Mouse (Mus musculus) adrenal gland, postnatal 10 days (tissue): ENCODE data around the gene Myl6b. TPM values are rescaled to one million over a fixed set of nuclear protein-coding genes. Genes with fewer than 3 reads are reported as not detected.
A peak's percentile ranks its signal among the peaks of the same experiment; 100 is the strongest.

Experiments
- DNase-seq: peaks from one replicate; pipeline ENCODE4 v3.0.0; 2021; ENCODE audit warnings: mixed read lengths
- total RNA-seq, 2 experiments: library from RNA; stranded (reverse); gene quantifications; 2 replicates each; pipeline ENCODE4 v1.2.3; 2021

Myl6b gene
- total RNA-seq, 2 experiments from 2014 or later: 10.9 to 17.3 TPM

- DNase-seq: peak; percentile 65
Observed at GRCm38 (mm10) chr10:128518833-128519232, 20.3 kb upstream of the Myl6b start.

GRCm38 (mm10) chr10:128516677-128517076, 18.2 kb upstream of the Myl6b start:
- DNase-seq: peak; percentile 29

DNA sequence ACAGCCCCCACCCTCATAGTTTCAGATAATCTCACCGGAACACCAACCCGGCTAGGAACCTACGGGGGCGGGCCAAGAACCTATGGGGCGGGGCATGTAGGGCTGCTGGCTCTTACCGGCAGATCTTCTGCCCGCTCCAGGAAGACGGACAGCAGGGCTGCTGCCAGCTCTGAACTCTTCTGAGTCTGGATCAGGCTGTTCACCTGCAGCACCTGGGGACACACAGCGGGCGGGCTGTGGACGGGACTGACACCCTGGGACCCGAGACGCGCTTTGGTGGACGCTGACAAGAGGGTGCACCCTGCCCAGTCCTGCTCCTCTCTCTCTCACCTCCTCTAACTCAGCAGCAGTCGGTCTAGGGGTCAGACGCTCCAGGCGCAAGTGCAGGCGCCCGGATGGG, 17.5 kb upstream of the Myl6b start:
- DNase-seq: no peak

- DNase-seq: no peak
Observed at GRCm38 (mm10) chr10:128515044-128515443, 16.6 kb upstream of the Myl6b start.

DNA sequence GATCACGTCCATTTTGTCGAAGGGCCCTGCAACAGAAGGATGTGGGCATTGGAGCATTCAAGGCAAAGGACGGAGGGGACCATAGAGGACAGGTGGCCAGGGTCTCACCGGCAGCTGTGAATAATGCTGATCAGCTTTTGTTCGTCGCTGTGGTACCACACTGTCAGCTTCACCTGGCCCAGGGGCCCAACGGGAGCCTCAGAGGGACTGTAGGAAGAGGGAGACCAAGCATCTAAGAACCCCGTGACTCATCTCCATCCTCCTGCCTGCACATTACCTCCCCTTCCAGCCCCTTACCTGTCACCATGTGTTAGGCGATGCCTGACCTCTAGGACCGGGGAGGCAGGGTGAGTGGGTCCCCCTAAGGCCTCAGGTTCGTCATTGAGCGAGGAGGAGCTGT, 13.3 kb upstream of the Myl6b start:
- no peak for DNase-seq

DNA sequence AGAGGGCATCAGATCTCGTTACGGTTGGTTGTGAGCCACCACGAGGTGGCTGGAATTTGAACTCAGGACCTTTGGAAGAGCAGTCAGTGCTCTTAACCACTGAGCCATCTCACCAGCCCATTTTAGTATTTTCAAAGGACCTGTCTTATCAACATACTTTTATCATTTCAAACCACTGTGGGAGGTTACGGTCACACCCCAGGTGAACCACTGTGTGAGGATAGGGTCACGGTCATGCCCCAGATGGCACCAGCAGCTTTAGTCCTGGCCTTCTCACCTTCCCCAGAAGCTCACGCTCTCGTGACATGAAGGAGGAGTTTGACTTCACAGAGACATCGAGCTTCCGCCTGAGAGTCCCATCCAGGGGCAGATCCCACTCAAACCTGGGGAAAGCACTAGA, 12.7 kb upstream of the Myl6b start:
- DNase-seq: no peak

GRCm38 (mm10) chr10:128510301-128510700, 11.8 kb upstream of the Myl6b start:
- DNase-seq: no peak

DNA sequence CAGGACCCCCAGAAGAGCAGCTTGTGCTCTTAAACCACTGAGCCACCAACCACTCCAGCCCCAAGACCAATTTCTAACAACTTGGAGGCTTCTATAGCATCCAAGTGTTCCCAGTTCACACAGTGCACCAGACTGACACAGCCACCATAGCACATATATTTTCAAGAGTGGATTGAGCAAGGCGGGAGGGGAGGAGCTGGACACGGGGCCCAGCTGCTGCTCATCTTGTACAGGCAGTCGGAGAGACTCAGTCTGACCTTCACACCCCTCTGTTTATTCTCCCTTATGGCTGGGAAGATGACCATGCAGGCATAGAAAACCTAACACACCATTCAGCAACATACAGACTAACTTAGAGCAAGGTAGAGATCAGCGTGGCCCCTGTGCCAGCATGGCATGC, 11.3 kb upstream of the Myl6b start:
- DNase-seq: no peak

DNA sequence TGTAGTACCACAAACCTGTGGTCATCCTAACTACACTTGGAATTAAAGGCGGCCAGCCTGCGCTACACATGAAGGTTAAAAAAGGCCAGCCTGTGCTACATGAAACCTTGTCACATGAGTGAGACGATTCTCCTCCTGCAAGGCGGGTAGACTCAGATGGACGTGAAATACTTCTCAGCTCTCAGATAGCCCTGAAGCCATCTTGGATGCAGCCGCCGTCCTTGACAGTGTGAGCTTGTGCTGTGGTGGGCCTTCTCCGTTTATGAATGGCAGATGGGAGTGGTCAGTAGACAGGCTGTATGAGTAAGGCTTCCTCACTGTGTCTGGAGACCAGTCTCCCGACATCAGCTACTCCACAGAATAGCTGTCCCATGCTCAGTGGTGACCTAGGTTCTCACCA, 10.7 kb upstream of the Myl6b start:
- DNase-seq: no peak

- DNase-seq: no peak
Observed at GRCm38 (mm10) chr10:128508260-128508659, 9.8 kb upstream of the Myl6b start.

DNA sequence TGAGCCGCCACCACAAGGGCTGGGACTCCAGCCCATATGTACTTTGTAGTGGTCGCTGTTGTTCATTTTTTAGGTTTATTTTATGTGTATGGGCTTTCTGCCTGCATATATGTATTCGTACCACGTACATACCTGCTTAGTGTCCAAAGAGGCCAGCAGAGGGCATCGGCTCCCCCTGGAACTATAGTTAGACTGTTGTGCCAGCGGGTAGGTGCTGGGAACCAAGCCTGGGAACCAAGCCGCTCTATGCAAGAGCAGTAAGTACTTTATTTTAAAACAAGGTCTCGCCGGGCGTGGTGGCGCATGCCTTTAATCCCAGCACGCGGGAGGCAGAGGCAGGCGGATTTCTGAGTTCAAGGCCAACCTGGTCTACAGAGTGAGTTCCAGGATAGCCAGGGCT, 7.5 kb upstream of the Myl6b start:
- no peak for DNase-seq

DNA sequence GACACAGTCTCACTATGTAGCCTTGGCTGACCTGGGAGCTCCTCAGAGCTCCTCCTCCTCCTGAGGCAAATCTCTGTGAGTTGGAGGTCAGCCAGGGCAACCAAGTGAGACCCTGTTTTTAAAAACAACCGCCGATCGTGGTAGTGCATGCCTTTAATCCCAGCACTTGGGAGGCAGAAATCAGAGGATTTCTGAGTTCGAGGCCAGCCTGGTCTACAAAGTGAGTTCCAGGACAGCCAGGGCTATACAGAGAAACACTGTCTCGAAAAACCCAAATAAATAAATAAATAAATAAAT, 6.8 kb upstream of the Myl6b start:
- peak; percentile 37 for DNase-seq

- no peak for DNase-seq
Observed at GRCm38 (mm10) chr10:128504641-128505370, 6.3 kb upstream of the Myl6b start.

DNA sequence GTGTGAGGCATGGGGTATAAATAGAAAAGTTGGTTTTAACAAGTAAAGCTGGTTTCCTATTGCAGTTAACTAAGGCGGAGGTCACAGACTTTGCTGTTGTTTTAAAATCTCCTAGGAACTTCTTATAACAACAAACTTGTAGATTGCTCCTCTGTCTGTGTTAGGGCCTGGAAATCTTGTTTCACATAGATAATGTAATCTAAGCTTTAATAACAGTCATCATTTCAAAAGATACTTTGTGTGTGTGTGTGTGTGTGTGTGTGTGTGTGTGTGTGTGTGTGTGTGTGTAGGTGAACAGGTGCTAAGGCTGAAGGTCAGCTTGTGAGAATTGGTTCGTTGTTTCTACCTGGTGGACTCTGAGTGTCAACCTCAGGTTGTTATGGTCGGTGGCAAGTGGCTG, 5.5 kb upstream of the Myl6b start:
- no peak for DNase-seq

DNA sequence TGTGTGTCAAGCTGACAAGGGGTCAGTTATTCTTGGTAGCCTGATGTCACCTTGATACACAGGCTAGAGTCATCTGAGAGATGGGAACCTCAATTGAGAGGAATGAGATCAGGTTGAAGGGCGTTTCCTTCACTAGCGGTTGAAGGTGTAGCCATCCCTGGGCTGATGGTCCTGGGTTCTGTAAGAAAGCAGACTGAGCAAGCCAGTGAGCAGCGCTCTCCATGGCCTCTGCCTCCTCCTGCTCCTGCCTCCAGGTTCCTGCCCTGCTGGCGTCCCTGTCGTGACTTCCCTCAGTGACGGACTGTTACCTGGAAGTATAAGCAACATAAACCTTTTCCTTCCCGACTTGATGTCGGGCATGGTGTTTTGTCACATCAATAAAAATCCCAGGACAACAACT, 5.0 kb upstream of the Myl6b start:
- no peak for DNase-seq

GRCm38 (mm10) chr10:128502341-128502740, 3.9 kb upstream of the Myl6b start:
- peak; percentile 72 for DNase-seq

- DNase-seq: peak; percentile 75
Observed at GRCm38 (mm10) chr10:128499116-128499671, 709 bp upstream of the Myl6b start.

DNA sequence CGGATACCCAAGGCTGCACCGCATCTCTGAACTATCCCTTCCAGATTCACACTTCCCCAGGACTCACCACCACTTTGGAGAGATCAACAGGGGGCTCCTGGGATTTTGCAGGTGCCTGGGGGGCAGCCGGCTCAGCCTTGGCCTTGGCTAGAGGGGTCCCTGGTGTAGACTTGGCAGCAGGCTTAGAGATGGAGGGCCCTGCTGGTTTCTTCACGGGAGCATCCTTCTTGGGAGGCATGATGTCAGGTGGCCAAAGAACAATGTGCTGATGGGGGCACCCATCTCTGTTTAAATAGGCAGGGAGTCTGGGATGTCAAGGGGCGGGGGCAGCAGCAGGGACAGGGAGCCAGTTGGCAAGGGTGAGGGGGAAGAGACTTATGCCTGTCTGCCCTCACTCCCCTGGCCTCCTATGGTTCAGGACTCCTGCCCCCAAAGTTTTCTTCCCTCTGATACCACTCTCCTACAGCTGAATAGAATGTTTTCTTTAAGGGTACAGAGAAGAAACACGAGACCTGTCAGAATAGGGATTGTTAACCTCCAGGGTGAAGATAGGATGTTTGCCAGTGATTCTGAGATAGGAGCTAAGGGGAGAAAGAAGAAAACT, 1.2 kb downstream of the Myl6b start:
- DNase-seq: no peak

GRCm38 (mm10) chr10:128496509-128497077, 1.9 kb downstream of the Myl6b start:
- no peak for DNase-seq

DNA sequence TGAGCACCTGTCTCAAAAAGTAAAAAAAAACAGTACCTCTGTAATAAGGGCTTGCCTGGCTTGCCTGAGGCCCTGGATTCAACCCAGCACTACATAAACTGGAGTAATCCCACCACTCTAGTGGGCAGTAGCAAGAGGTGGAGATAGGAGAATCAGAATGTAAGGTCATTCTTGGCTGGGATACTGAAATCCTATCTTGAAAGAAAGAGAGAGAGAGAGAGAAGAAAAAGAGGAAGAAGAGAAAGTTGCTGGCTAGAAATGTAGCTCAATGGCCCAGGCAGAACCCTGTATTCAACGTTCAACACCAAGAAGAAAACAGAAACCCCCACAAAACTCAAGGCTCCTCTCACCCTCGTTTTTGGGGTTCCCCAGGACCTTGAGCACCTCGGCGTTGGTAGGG, 2.6 kb downstream of the Myl6b start:
- no peak for DNase-seq

DNA sequence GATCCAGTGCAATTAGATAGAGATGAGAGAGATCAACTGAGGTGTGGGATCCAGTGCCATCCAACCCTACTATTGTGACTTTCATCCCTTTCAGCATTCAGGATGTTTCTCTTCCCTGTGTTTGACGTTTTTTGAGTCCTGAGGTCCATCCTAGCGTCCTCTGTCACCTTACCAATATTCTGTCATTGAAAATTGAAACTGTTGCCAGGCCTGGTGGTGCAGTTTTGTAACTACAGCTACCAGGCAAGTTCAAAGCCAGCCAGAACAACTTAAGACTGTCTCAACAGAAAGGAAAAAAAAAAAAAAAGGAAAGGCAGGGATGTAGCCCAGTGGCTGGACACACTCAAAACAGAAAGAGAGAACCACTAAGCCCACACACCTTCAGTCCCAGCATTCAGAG, 3.2 kb downstream of the Myl6b start:
- DNase-seq: no peak

DNA sequence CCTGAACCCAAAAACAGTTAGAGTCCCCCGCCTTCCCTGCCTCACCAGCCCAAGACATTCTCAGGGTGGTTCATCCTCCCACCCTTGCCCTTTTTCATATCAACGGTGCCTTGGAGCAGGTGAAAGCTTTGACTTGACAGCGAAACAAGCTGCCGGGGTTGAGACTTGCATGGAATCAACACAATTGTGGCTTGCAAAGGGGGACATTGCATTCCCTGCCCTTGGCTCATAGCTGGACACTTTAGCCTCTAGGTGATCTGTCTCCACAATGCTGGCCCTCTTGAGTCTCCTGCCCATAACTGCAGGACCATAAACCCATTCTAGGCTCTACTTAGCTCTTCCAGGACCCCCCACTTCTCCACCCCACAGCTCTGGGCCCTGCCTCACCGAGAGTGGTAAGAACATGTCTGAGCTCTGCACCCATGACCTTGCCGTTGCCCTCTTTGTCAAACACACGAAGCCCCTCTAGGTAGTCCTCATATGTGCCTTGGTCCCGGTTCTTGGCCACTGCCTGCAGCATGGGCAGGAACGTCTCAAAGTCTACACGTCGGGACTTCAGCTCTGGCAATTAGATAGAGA, 3.7 kb downstream of the Myl6b start:
- no peak for DNase-seq
